Mouse (Mus musculus): ENCODE measurements at regions not wholly inside any gene's neighbourhood (a gene's known extent, or its start where the extent isn't known, plus 50 kb on each side); places are given as distances from the start of the nearest gene placed in this dataset.

GRCm38 (mm10) chr19:56039091-56040004, 247.6 kb upstream of the Habp2 start:
- DNase-seq (ENCODE audit: low spot score in 2 of 2), result no peak

GRCm38 (mm10) chr19:56041930-56042329, 245.0 kb upstream of the Habp2 start:
- no peak for DNase-seq (ENCODE audit: low spot score in 2 of 2)

GRCm38 (mm10) chr19:56046784-56047390, 240.1 kb upstream of the Habp2 start:
- DNase-seq (ENCODE audit: low spot score in 2 of 2), result no peak

GRCm38 (mm10) chr19:56054186-56054585, 232.8 kb upstream of the Habp2 start:
- no peak for DNase-seq (ENCODE audit: low spot score in 2 of 2)

- no peak for DNase-seq (ENCODE audit: low spot score in 2 of 2)
These were observed 230.5 kb upstream of the Habp2 start for GRCm38 (mm10) chr19:56056397-56056796.

GRCm38 (mm10) chr19:56061882-56062540, 224.9 kb upstream of the Habp2 start:
- DNase-seq (ENCODE audit: low spot score in 2 of 2), result no peak

- no peak for DNase-seq (ENCODE audit: low spot score in 2 of 2)
These were observed 223.8 kb upstream of the Habp2 start for GRCm38 (mm10) chr19:56063099-56063498.

- DNase-seq (ENCODE audit: low spot score in 2 of 2), result no peak
These were observed 221.2 kb upstream of the Habp2 start for GRCm38 (mm10) chr19:56065730-56066129.

- DNase-seq (ENCODE audit: low spot score in 2 of 2), result no peak
These were observed 218.8 kb upstream of the Habp2 start for GRCm38 (mm10) chr19:56068165-56068564.

- DNase-seq (ENCODE audit: low spot score in 2 of 2), result no peak
These were observed 218.1 kb upstream of the Habp2 start for GRCm38 (mm10) chr19:56068854-56069253.

- no peak for DNase-seq (ENCODE audit: low spot score in 2 of 2)
These were observed 217.7 kb upstream of the Habp2 start for GRCm38 (mm10) chr19:56069266-56069665.

GRCm38 (mm10) chr19:56071340-56071739, 215.6 kb upstream of the Habp2 start:
- DNase-seq (ENCODE audit: low spot score in 2 of 2), result no peak

GRCm38 (mm10) chr19:56076128-56076527, 210.8 kb upstream of the Habp2 start:
- DNase-seq (ENCODE audit: low spot score in 2 of 2), result no peak

- DNase-seq (ENCODE audit: low spot score in 2 of 2), result no peak
These were observed 209.4 kb upstream of the Habp2 start for GRCm38 (mm10) chr19:56077491-56077890.

GRCm38 (mm10) chr19:56086413-56087083, 200.4 kb upstream of the Habp2 start:
- DNase-seq (ENCODE audit: low spot score in 2 of 2), result no peak

- no peak for DNase-seq (ENCODE audit: low spot score in 2 of 2)
These were observed 199.8 kb upstream of the Habp2 start for GRCm38 (mm10) chr19:56087127-56087526.

GRCm38 (mm10) chr19:56089795-56090375, 197.1 kb upstream of the Habp2 start:
- DNase-seq (ENCODE audit: low spot score in 2 of 2), result no peak

- DNase-seq (ENCODE audit: low spot score in 2 of 2), result no peak
These were observed 195.4 kb upstream of the Habp2 start for GRCm38 (mm10) chr19:56091581-56091980.

- DNase-seq (ENCODE audit: low spot score in 2 of 2), result no peak
These were observed 191.1 kb upstream of the Habp2 start for GRCm38 (mm10) chr19:56095873-56096272.

GRCm38 (mm10) chr19:56099725-56100124, 187.2 kb upstream of the Habp2 start:
- DNase-seq (ENCODE audit: low spot score in 2 of 2), result no peak
